Mouse (Mus musculus): ENCODE measurements around the gene Glb1l. TPM values are rescaled to one million over a fixed set of nuclear protein-coding genes. Genes with fewer than 3 reads are reported as not detected.
A peak's percentile ranks its signal among the peaks of the same experiment; 100 is the strongest.

The Glb1l gene
- total RNA-seq, 2 experiments from 2014 or later, result 2.3 to 4.0 TPM

- DNase-seq (ENCODE audit: low spot score), result no peak
- intact Hi-C loops (cut with DNase I), result no loop called here
Measured at GRCm38 (mm10) chr1:75212542-75212941, 1.9 kb upstream of the Glb1l start.

- intact Hi-C loops (cut with DNase I), result loop anchor here (2.0 kb wide), 1 partner anchor 40 kb away; no protein-coding TSS in a partner anchor
- DNase-seq (ENCODE audit: low spot score), result no peak
Measured at GRCm38 (mm10) chr1:75211141-75211708, 612 bp upstream of the Glb1l start.

- intact Hi-C loops (cut with DNase I), result loop anchor here (2.0 kb wide), 1 partner anchor 16 kb away; the partner anchor contains the start of genes Ankzf1 and Atg9a
- no peak for DNase-seq (ENCODE audit: low spot score)
Measured at GRCm38 (mm10) chr1:75208967-75209678, 1.5 kb downstream of the Glb1l start.

GRCm38 (mm10) chr1:75201236-75201635, 9.4 kb downstream of the Glb1l start:
- DNase-seq (ENCODE audit: low spot score), result no peak
- intact Hi-C loops (cut with DNase I), result no loop called here

GRCm38 (mm10) chr1:75192452-75192851, 18.2 kb downstream of the Glb1l start:
- no peak for DNase-seq (ENCODE audit: low spot score)

GRCm38 (mm10) chr1:75191622-75192402, 18.8 kb downstream of the Glb1l start, which contains the start of the genes Ankzf1 and Atg9a:
Gene Ankzf1 (plus strand): TSS chr1:75192151.
Gene Atg9a (minus strand): TSS chr1:75192196.
- peak; percentile 98 for DNase-seq (ENCODE audit: low spot score)
- intact Hi-C loops (cut with DNase I), result loop anchor here (2.0 kb wide), 1 partner anchor 17 kb away; no protein-coding TSS in a partner anchor

More at GRCm38 (mm10) chr1:75192452-75192851, 18.2 kb downstream of the Glb1l start:
- intact Hi-C loops (cut with DNase I), result loop anchor here (2.0 kb wide), 1 partner anchor 16 kb away; no protein-coding TSS in a partner anchor

- intact Hi-C loops (cut with DNase I), result no loop called here
- no peak for DNase-seq (ENCODE audit: low spot score)
Measured at GRCm38 (mm10) chr1:75191258-75191621, 19.4 kb downstream of the Glb1l start.

GRCm38 (mm10) chr1:75190577-75190976, 20.0 kb downstream of the Glb1l start:
- no peak for DNase-seq (ENCODE audit: low spot score)
- intact Hi-C loops (cut with DNase I), result no loop called here

GRCm38 (mm10) chr1:75187914-75188483, 22.6 kb downstream of the Glb1l start:
- intact Hi-C loops (cut with DNase I), result loop anchor here (2.0 kb wide), 1 partner anchor 17 kb away; no protein-coding TSS in a partner anchor
- no peak for DNase-seq (ENCODE audit: low spot score)

GRCm38 (mm10) chr1:75187126-75187525, 23.5 kb downstream of the Glb1l start:
- intact Hi-C loops (cut with DNase I), result loop anchor here (2.0 kb wide), 1 partner anchor 16 kb away; no protein-coding TSS in a partner anchor
- DNase-seq (ENCODE audit: low spot score), result no peak

- intact Hi-C loops (cut with DNase I), result no loop called here
Measured at GRCm38 (mm10) chr1:75185495-75185894, 25.1 kb downstream of the Glb1l start.

GRCm38 (mm10) chr1:75182160-75182559, 28.5 kb downstream of the Glb1l start:
- intact Hi-C loops (cut with DNase I), result no loop called here

More at GRCm38 (mm10) chr1:75185495-75185894, 25.1 kb downstream of the Glb1l start:
- DNase-seq (ENCODE audit: low spot score), result no peak

GRCm38 (mm10) chr1:75181377-75181870, 29.2 kb downstream of the Glb1l start:
- no peak for DNase-seq (ENCODE audit: low spot score)
- intact Hi-C loops (cut with DNase I), result no loop called here

More at GRCm38 (mm10) chr1:75182160-75182559, 28.5 kb downstream of the Glb1l start:
- DNase-seq (ENCODE audit: low spot score), result no peak

GRCm38 (mm10) chr1:75180741-75181140, 29.9 kb downstream of the Glb1l start:
- no peak for DNase-seq (ENCODE audit: low spot score)
- intact Hi-C loops (cut with DNase I), result no loop called here

GRCm38 (mm10) chr1:75180105-75180590, 30.5 kb downstream of the Glb1l start, which contains the start of gene Abcb6:
Gene Abcb6 (minus strand): TSS chr1:75180392.
- DNase-seq (ENCODE audit: low spot score), result peak; percentile 76
- intact Hi-C loops (cut with DNase I), result no loop called here

- DNase-seq (ENCODE audit: low spot score), result no peak
- intact Hi-C loops (cut with DNase I), result no loop called here
Measured at GRCm38 (mm10) chr1:75179334-75180104, 31.1 kb downstream of the Glb1l start.

- intact Hi-C loops (cut with DNase I), result loop anchor here (2.0 kb wide), 1 partner anchor 26 kb away; the partner anchor contains the start of genes Cnppd1 and Retreg2
- DNase-seq (ENCODE audit: low spot score), result peak; percentile 94
Measured at GRCm38 (mm10) chr1:75168472-75169464, 41.8 kb downstream of the Glb1l start, which contains the start of gene Zfand2b. Gene Zfand2b (plus strand): TSS chr1:75168646.

Data from heart, postnatal 25 days (tissue).